Mouse (Mus musculus): ENCODE measurements around the gene Metap1d. TPM values are rescaled to one million over a fixed set of nuclear protein-coding genes. Genes with fewer than 3 reads are reported as not detected.
A peak's percentile ranks its signal among the peaks of the same experiment; 100 is the strongest.

Gene Metap1d
- polyA plus RNA-seq, 1 experiment from 2014 or later, result 35.7 TPM

DNA sequence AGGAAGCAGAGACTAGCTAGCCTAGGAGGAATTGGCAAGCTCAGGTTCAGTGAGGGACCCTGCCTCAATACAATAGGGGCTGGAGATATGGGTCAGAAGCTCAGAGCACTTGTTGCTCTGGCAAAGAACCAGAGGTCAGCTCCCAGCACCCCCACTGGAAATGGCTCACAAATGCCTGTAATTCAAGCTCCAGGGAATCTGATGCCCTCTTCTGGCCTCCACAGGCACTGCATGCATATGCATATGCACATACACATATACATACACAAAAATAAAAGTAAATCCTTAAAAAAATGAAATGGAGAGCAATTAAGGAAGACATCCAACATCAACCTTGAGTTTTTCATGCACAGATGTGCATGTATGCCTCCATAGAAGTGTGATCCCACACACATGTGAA lies 24.7 kb downstream of the Metap1d start:
- no peak overlapping the region for H3K4me2 ChIP-seq
- ATAC-seq (replicated peaks), result no peak
- no peaks in the 10 kb centered on the region for H3K4me1 ChIP-seq
- H3K36me3 ChIP-seq (replicated peaks), result no peaks in the 10 kb centered on the region
- H3K4me3 ChIP-seq, result no peak overlapping the region
- no peak overlapping the region for H3K27ac ChIP-seq
- H3K27me3 ChIP-seq (replicated peaks), result no peaks in the 10 kb centered on the region
- no peaks in the 10 kb centered on the region for H3K9me3 ChIP-seq
- H3K9ac ChIP-seq, result no peak overlapping the region

- 8% methylated on average over 7 of the region's 7 CpGs for WGBS
- ATAC-seq (replicated peaks), result no peak
- no peaks in the 10 kb centered on the region for H3K9me3 ChIP-seq
- H3K36me3 ChIP-seq (replicated peaks), result no peaks in the 10 kb centered on the region
- H3K4me2 ChIP-seq, result no peak overlapping the region
- no peak overlapping the region for H3K27ac ChIP-seq
- H3K4me1 ChIP-seq, result no peaks in the 10 kb centered on the region
- no peak overlapping the region for H3K4me3 ChIP-seq
- H3K27me3 ChIP-seq (replicated peaks), result no peaks in the 10 kb centered on the region
- no peak overlapping the region for H3K9ac ChIP-seq
Measured at GRCm38 (mm10) chr2:71479917-71480316, 26.8 kb downstream of the Metap1d start.

DNA sequence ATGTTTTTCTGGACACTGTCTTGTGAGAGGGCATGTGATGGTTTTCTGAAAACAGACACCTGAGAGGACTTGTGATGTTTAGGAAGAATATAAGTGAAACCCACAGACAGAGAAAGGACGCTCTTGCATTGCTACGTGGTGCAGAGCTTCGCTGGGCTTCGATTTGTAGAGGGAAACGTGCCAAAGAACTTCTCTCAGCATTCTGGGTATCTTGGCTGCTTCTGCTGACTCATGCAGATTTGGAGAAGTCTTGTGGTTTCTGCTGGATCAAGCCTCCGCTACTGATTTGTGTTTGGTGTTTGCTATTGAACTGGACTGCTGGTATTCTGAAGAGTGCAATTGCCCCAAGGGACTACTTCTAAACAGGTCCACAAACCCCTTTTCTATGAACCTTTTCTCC lies 28.7 kb downstream of the Metap1d start:
- Histone ChIP-seq H3K9me3 (no peaks in the 10 kb centered on the region), H3K9ac (no peak overlapping the region), H3K4me2 (no peak overlapping the region), H3K4me3 (no peak overlapping the region), H3K36me3 (replicated peaks) (no peaks in the 10 kb centered on the region), H3K27ac (no peak overlapping the region), H3K4me1 (no peaks in the 10 kb centered on the region), H3K27me3 (replicated peaks) (no peaks in the 10 kb centered on the region)
- WGBS, result 88% methylated on average over 6 of the region's 6 CpGs
- no peak for ATAC-seq (replicated peaks)

- H3K27me3 ChIP-seq (replicated peaks), result no peaks in the 10 kb centered on the region
- no peaks in the 10 kb centered on the region for H3K9me3 ChIP-seq
- H3K4me3 ChIP-seq, result no peak overlapping the region
- H3K4me2 ChIP-seq, result no peak overlapping the region
- no peaks in the 10 kb centered on the region for H3K4me1 ChIP-seq
- no peak overlapping the region for H3K27ac ChIP-seq
- H3K36me3 ChIP-seq (replicated peaks), result no peaks in the 10 kb centered on the region
- no peak for ATAC-seq (replicated peaks)
- 64% methylated on average over 10 of the region's 10 CpGs for WGBS
- H3K9ac ChIP-seq, result no peak overlapping the region
Measured at GRCm38 (mm10) chr2:71483046-71483716, 30.1 kb downstream of the Metap1d start.

DNA sequence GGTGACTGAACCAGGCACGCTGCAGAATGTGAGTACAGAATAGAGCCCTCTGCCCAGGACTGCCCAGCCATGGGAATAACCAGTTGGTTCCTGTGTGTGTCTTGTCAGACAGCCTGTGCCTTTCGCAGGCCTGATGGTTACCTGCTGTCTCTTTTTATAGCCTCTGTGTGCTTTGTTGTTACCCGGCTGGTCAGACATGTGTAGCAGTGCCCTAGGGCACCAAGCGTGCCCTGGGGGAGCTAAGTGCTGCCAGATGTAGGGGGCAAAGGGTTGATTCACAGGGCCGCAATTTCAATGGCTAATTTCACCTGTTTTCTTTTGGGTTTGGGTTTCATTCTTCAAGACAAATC lies 30.6 kb downstream of the Metap1d start:
- Histone ChIP-seq H3K27me3 (replicated peaks) (no peaks in the 10 kb centered on the region), H3K27ac (no peak overlapping the region), H3K4me1 (no peaks in the 10 kb centered on the region), H3K4me3 (no peak overlapping the region), H3K4me2 (no peak overlapping the region), H3K36me3 (replicated peaks) (no peaks in the 10 kb centered on the region), H3K9me3 (no peaks in the 10 kb centered on the region), H3K9ac (no peak overlapping the region)
- ATAC-seq (replicated peaks), result no peak
- 35% methylated on average over 5 of the region's 5 CpGs for WGBS

- no peak for ATAC-seq (replicated peaks)
- Histone ChIP-seq H3K27ac (no peak overlapping the region), H3K4me1 (peaks cover 12% of the 10 kb centered on the region), H3K4me2 (no peak overlapping the region), H3K27me3 (replicated peaks) (no peaks in the 10 kb centered on the region), H3K36me3 (replicated peaks) (no peaks in the 10 kb centered on the region), H3K9me3 (no peaks in the 10 kb centered on the region), H3K4me3 (no peak overlapping the region), H3K9ac (no peak overlapping the region)
Measured at GRCm38 (mm10) chr2:71491295-71491694, 38.2 kb downstream of the Metap1d start.

GRCm38 (mm10) chr2:71493161-71493683 lies 40.1 kb downstream of the Metap1d start:
- no peaks in the 10 kb centered on the region for H3K9me3 ChIP-seq
- H3K4me3 ChIP-seq, result no peak overlapping the region
- H3K36me3 ChIP-seq (replicated peaks), result no peaks in the 10 kb centered on the region
- H3K4me1 ChIP-seq, result peaks cover 12% of the 10 kb centered on the region
- no peak for ATAC-seq (replicated peaks)
- H3K9ac ChIP-seq, result no peak overlapping the region
- 74% methylated on average over 12 of the region's 12 CpGs for WGBS
- H3K27ac ChIP-seq, result no peak overlapping the region
- H3K4me2 ChIP-seq, result no peak overlapping the region
- no peaks in the 10 kb centered on the region for H3K27me3 ChIP-seq (replicated peaks)

DNA sequence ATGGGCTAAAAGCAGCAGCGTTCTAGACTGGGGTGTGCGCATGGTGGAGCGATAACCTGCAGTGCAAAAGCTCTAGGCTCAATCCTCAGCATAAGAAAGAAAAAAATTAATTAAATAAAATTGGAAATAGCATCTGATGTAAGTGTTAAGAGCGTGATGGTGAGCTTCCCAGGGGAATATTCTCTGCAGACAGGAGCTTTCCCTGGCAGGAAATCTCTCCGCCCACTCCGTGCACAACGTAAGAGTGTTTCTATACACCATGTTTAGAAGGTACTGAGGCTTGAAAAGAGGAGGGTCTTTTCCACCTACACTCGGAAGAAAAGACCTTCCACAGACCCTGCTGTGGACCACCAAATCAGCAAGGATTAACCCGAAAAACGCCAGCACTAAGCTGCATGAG lies 41.4 kb downstream of the Metap1d start:
- H3K9me3 ChIP-seq, result no peaks in the 10 kb centered on the region
- peak; percentile 52 for ATAC-seq (replicated peaks)
- H3K27me3 ChIP-seq (replicated peaks), result no peaks in the 10 kb centered on the region
- no peaks in the 10 kb centered on the region for H3K36me3 ChIP-seq (replicated peaks)
- 37% methylated on average over 10 of the region's 10 CpGs for WGBS
- peaks cover 12% of the 10 kb centered on the region for H3K4me1 ChIP-seq
- H3K9ac ChIP-seq, result no peak overlapping the region
- no peak overlapping the region for H3K4me3 ChIP-seq
- H3K4me2 ChIP-seq, result 0 out of 2 replicates have a peak overlapping the region, but pooled peaks have one; percentile 0
- H3K27ac ChIP-seq, result peak overlapping the region; percentile 16

DNA sequence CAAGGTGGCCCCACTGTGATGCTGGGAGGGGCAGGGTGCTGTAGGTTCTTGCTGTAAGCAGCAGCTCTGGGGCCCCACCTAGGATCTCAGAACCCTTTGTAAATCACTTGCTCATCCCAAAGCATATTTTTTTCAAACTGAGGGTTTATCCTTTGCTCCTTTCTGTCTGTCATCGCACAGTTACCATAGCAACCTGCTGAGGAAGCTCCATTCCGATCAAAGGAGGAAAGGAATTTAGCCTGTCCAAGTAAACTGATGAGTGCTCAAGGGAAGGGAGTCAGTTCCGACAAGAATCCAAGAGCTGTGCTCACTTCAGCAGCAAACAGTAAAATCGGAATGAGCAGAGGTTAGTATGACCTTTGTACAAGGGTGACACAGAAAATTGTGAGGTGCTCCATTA lies 41.9 kb downstream of the Metap1d start:
- 13% methylated on average over 4 of the region's 4 CpGs for WGBS
- Histone ChIP-seq H3K4me3 (no peak overlapping the region), H3K4me2 (0 out of 2 replicates have a peak overlapping the region, but pooled peaks have one; percentile 0)

DNA sequence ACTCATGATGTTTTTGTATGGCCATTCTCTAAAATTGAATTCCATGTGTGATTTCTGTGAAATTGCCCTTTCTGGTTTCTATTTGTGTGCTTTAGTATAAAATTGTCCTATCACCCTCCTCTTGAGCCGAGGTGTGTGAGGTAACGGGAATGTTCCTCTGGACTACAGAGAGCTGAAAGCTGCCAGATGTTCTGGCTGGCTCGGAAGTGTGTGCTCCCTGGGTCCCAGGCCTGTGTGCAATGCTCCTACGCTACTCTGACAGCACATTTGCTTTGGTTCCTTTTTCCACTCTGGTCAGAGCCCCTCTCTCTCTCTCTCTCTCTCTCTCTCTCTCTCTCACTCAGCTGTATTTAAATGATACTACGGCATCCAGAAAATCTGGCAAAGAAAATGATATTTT lies 44.1 kb downstream of the Metap1d start:
- no peak overlapping the region for H3K4me3 ChIP-seq
- H3K4me2 ChIP-seq, result no peak overlapping the region
- H3K4me1 ChIP-seq, result peaks cover 12% of the 10 kb centered on the region
- no peak overlapping the region for H3K27ac ChIP-seq
- no peak overlapping the region for H3K9ac ChIP-seq
- 63% methylated on average over 5 of the region's 5 CpGs for WGBS
- H3K9me3 ChIP-seq, result no peaks in the 10 kb centered on the region
- no peaks in the 10 kb centered on the region for H3K27me3 ChIP-seq (replicated peaks)
- no peaks in the 10 kb centered on the region for H3K36me3 ChIP-seq (replicated peaks)
- ATAC-seq (replicated peaks), result no peak

More for the DNA sequence above, 41.9 kb downstream of the Metap1d start:
- Histone ChIP-seq H3K9me3 (no peaks in the 10 kb centered on the region), H3K36me3 (replicated peaks) (no peaks in the 10 kb centered on the region), H3K4me1 (peaks cover 12% of the 10 kb centered on the region), H3K27ac (peak overlapping the region; percentile 16), H3K9ac (no peak overlapping the region), H3K27me3 (replicated peaks) (no peaks in the 10 kb centered on the region)
- peak; percentile 70 for ATAC-seq (replicated peaks)

GRCm38 (mm10) chr2:71499276-71500230 lies 46.5 kb downstream of the Metap1d start:
- Histone ChIP-seq H3K9ac (no peak overlapping the region), H3K36me3 (replicated peaks) (no peaks in the 10 kb centered on the region), H3K27ac (no peak overlapping the region), H3K27me3 (replicated peaks) (no peaks in the 10 kb centered on the region), H3K4me2 (no peak overlapping the region), H3K4me3 (no peak overlapping the region), H3K4me1 (peaks cover 7% of the 10 kb centered on the region), H3K9me3 (no peaks in the 10 kb centered on the region)
- WGBS, result 67% methylated on average over 16 of the region's 16 CpGs
- no peak for ATAC-seq (replicated peaks)

GRCm38 (mm10) chr2:71504852-71505251 lies 51.8 kb downstream of the Metap1d start:
- no peak for ATAC-seq (replicated peaks)
- H3K4me2 ChIP-seq, result no peak overlapping the region
- no peak overlapping the region for H3K4me3 ChIP-seq
- H3K36me3 ChIP-seq (replicated peaks), result no peaks in the 10 kb centered on the region
- H3K27ac ChIP-seq, result no peak overlapping the region
- H3K4me1 ChIP-seq, result no peaks in the 10 kb centered on the region
- H3K9me3 ChIP-seq, result no peaks in the 10 kb centered on the region
- H3K9ac ChIP-seq, result no peak overlapping the region
- 81% methylated on average over 9 of the region's 9 CpGs for whole genome bisulfite sequencing
- H3K27me3 ChIP-seq (replicated peaks), result no peaks in the 10 kb centered on the region
